Mouse (Mus musculus) myocyte (in vitro differentiated cells): ENCODE results near the gene Ergic1. TPM values are rescaled to one million over a fixed set of nuclear protein-coding genes. Genes with fewer than 3 reads are reported as not detected.

Source experiments
- H3K27me3 ChIP-seq: one replicate; pipeline ENCODE4 v1.6.1; 2011; ENCODE audit not compliant: control insufficient read depth, insufficient read depth, insufficient read length
- H3K36me3 ChIP-seq: one replicate; pipeline ENCODE4 v1.6.1; 2011; ENCODE audit not compliant: control insufficient read depth, insufficient read depth
- H3K4me2 ChIP-seq: one replicate; pipeline ENCODE4 v1.6.1; 2011; ENCODE audit warnings: low read depth, control low read depth
- H3K4me3 ChIP-seq: one replicate; pipeline ENCODE4 v1.5.1; 2011; ENCODE audit warnings: mild to moderate bottlenecking, control low read depth, moderate library complexity
- H3K79me2 ChIP-seq: one replicate; pipeline ENCODE4 v1.6.1; 2011; ENCODE audit not compliant: control insufficient read depth, insufficient read depth
- H3ac ChIP-seq: one replicate; pipeline ENCODE4 v1.6.1; 2011; ENCODE audit not compliant: control insufficient read depth, insufficient read length
- CEBPB ChIP-seq: IDR thresholded peaks from 2 replicates; pipeline ENCODE4 v1.6.1; 2011; ENCODE audit warnings: mild to moderate bottlenecking, moderate library complexity; ENCODE audit not compliant: poor library complexity, insufficient read depth, severe bottlenecking
- E2F4 ChIP-seq: IDR thresholded peaks from one replicate; pipeline ENCODE4 v1.6.1; 2011; ENCODE audit warnings: mild to moderate bottlenecking, control low read depth, moderate library complexity; ENCODE audit not compliant: insufficient read depth
- MAX ChIP-seq: IDR thresholded peaks from one replicate; pipeline ENCODE4 v1.6.1; 2011; ENCODE audit warnings: low read depth, mild to moderate bottlenecking, control low read depth
- MYOD1 ChIP-seq, 3 experiments: IDR thresholded peaks; one replicate each; pipeline ENCODE4 v1.6.1; 2011; ENCODE audit warnings: control low read depth in 2 of 3, low read depth in 2 of 3, mild to moderate bottlenecking in 2 of 3, moderate library complexity in 1 of 3; ENCODE audit not compliant: insufficient read length in 2 of 3, control insufficient read depth in 1 of 3
- MYOG ChIP-seq, 3 experiments: IDR thresholded peaks; one replicate each; pipeline ENCODE4 v1.6.1; 2011; ENCODE audit warnings: control low read depth in 2 of 3, low read depth in 2 of 3, mild to moderate bottlenecking in 2 of 3; ENCODE audit not compliant: insufficient read length in 2 of 3, control insufficient read depth in 1 of 3, insufficient read depth in 1 of 3
- POLR2A ChIP-seq: IDR thresholded peaks from one replicate; pipeline ENCODE4 v1.6.1; 2011; ENCODE audit warnings: low read depth, mild to moderate bottlenecking, control low read depth, moderate library complexity; ENCODE audit not compliant: insufficient read length
- POLR2AphosphoS2 ChIP-seq: IDR thresholded peaks from one replicate; pipeline ENCODE4 v1.6.1; 2011; ENCODE audit warnings: low read depth, control low read depth; ENCODE audit not compliant: insufficient read length
- REST ChIP-seq: IDR thresholded peaks from one replicate; pipeline ENCODE4 v1.6.1; 2011; ENCODE audit warnings: mild to moderate bottlenecking, control low read depth, moderate library complexity; ENCODE audit not compliant: insufficient read depth, insufficient read length
- SRF ChIP-seq: IDR thresholded peaks from one replicate; pipeline ENCODE4 v1.6.1; 2011; ENCODE audit warnings: low read depth; ENCODE audit not compliant: control insufficient read depth, insufficient read length
- TCF12 ChIP-seq: IDR thresholded peaks from one replicate; pipeline ENCODE4 v1.6.1; 2011; ENCODE audit warnings: mild to moderate bottlenecking, control low read depth; ENCODE audit not compliant: poor library complexity, insufficient read depth, severe bottlenecking
- TCF3 ChIP-seq: IDR thresholded peaks from one replicate; pipeline ENCODE4 v1.6.1; 2011; ENCODE audit warnings: low read depth, control low read depth; ENCODE audit not compliant: insufficient read length
- USF1 ChIP-seq: IDR thresholded peaks from one replicate; pipeline ENCODE4 v1.6.1; 2011; ENCODE audit warnings: low read depth, mild to moderate bottlenecking, control low read depth, moderate library complexity
- polyA plus RNA-seq: library from polyadenylated mRNA; unstranded; fragments of >200 nt; fragmentation: generic; extraction: Trizol; gene quantifications from one replicate; pipeline ENCODE4 v1.2.1, GENCODE M21; 2012; ENCODE audit warnings: missing spikeins

Ergic1 gene
- polyA plus RNA-seq, 1 experiment: 102 TPM

GRCm38 (mm10) chr17:26576833-26577232 lies 15.5 kb downstream of the Ergic1 start:
- Histone ChIP-seq H3K36me3 (no peaks in the 10 kb centered on the region), H3ac (no peak overlapping the region), H3K4me2 (no peak overlapping the region), H3K27me3 (no peaks in the 10 kb centered on the region), H3K79me2 (peaks cover 80% of the 10 kb centered on the region), H3K4me3 (no peak overlapping the region)
- TF ChIP-seq SRF: no peak
- no peak for TF ChIP-seq E2F4
- TF ChIP-seq MYOG (IDR thresholded peaks at IDR 0.05; ENCODE audit: control insufficient read depth in 1 of 3, insufficient read depth in 1 of 3, insufficient read length in 2 of 3, low read depth in 2 of 3): no peak
- no peak for TF ChIP-seq TCF3
- no peak for TF ChIP-seq MAX
- no peak for TF ChIP-seq CEBPB
- TF ChIP-seq POLR2A: no peak
- no peak for TF ChIP-seq TCF12
- TF ChIP-seq REST: no peak
- no peak for TF ChIP-seq MYOD1 (IDR thresholded peaks at IDR 0.05; ENCODE audit: control insufficient read depth in 1 of 3, insufficient read length in 2 of 3, low read depth in 2 of 3)
- TF ChIP-seq USF1: no peak
- no peak for TF ChIP-seq POLR2AphosphoS2

GRCm38 (mm10) chr17:26577309-26577708 lies 16.0 kb downstream of the Ergic1 start:
- Histone ChIP-seq H3K4me2 (no peak overlapping the region), H3ac (no peak overlapping the region), H3K4me3 (no peak overlapping the region), H3K27me3 (no peaks in the 10 kb centered on the region), H3K79me2 (peaks cover 79% of the 10 kb centered on the region), H3K36me3 (no peaks in the 10 kb centered on the region)
- no peak for TF ChIP-seq TCF3

- Histone ChIP-seq H3K4me3 (no peak overlapping the region), H3K27me3 (no peaks in the 10 kb centered on the region), H3K79me2 (peaks cover 71% of the 10 kb centered on the region), H3K4me2 (no peak overlapping the region), H3K36me3 (no peaks in the 10 kb centered on the region), H3ac (no peak overlapping the region)
- TF ChIP-seq SRF: no peak
- TF ChIP-seq MYOG (IDR thresholded peaks at IDR 0.05; ENCODE audit: control insufficient read depth in 1 of 3, insufficient read depth in 1 of 3, insufficient read length in 2 of 3, low read depth in 2 of 3): no peak
- no peak for TF ChIP-seq CEBPB
- TF ChIP-seq TCF12: no peak
- no peak for TF ChIP-seq REST
- TF ChIP-seq MAX: no peak
- no peak for TF ChIP-seq MYOD1 (IDR thresholded peaks at IDR 0.05; ENCODE audit: control insufficient read depth in 1 of 3, insufficient read length in 2 of 3, low read depth in 2 of 3)
- TF ChIP-seq USF1: no peak
- TF ChIP-seq TCF3: no peak
- no peak for TF ChIP-seq POLR2AphosphoS2
- no peak for TF ChIP-seq E2F4
- TF ChIP-seq POLR2A: no peak
Observed at GRCm38 (mm10) chr17:26578162-26578561, 16.9 kb downstream of the Ergic1 start.

- no peak overlapping the region for H3K4me3 ChIP-seq
- no peaks in the 10 kb centered on the region for H3K27me3 ChIP-seq
- H3K4me2 ChIP-seq: no peak overlapping the region
- H3K36me3 ChIP-seq: no peaks in the 10 kb centered on the region
- peaks cover 65% of the 10 kb centered on the region for H3K79me2 ChIP-seq
- H3ac ChIP-seq: no peak overlapping the region
- TF ChIP-seq REST (no peak), MYOG (IDR thresholded peaks at IDR 0.05; ENCODE audit: control insufficient read depth in 1 of 3, insufficient read depth in 1 of 3, insufficient read length in 2 of 3, low read depth in 2 of 3) (no peak), POLR2AphosphoS2 (no peak), MAX (no peak), USF1 (no peak), POLR2A (no peak), MYOD1 (IDR thresholded peaks at IDR 0.05; ENCODE audit: control insufficient read depth in 1 of 3, insufficient read length in 2 of 3, low read depth in 2 of 3) (no peak), CEBPB (no peak), E2F4 (no peak), TCF3 (no peak), TCF12 (no peak), SRF (no peak)
Observed at GRCm38 (mm10) chr17:26578771-26579170, 17.5 kb downstream of the Ergic1 start.

- no peak overlapping the region for H3K4me2 ChIP-seq
Observed at GRCm38 (mm10) chr17:26579396-26579795, 18.1 kb downstream of the Ergic1 start.

More at GRCm38 (mm10) chr17:26579396-26579795, 18.1 kb downstream of the Ergic1 start:
- Histone ChIP-seq H3K79me2 (peaks cover 60% of the 10 kb centered on the region), H3K36me3 (no peaks in the 10 kb centered on the region), H3K4me3 (no peak overlapping the region), H3ac (no peak overlapping the region), H3K27me3 (no peaks in the 10 kb centered on the region)
- TF ChIP-seq POLR2A: no peak
- no peak for TF ChIP-seq POLR2AphosphoS2
